Mouse (Mus musculus) olfactory bulb, adult 2 months (tissue): ENCODE data around the gene Kalrn. TPM values are rescaled to one million over a fixed set of nuclear protein-coding genes. Genes with fewer than 3 reads are reported as not detected.

Experiments
- H3K27ac ChIP-seq: fragments of 200-500 bp; 2 replicates; pipeline ENCODE4 v1.5.1; 2012; ENCODE audit warnings: low read depth, low read length; ENCODE audit not compliant: insufficient read depth
- H3K4me1 ChIP-seq: fragments of 200-500 bp; 2 replicates; pipeline ENCODE4 v1.6.1; 2012; ENCODE audit warnings: low read length; ENCODE audit not compliant: control insufficient read depth, insufficient read depth
- H3K4me3 ChIP-seq: fragments of 200-500 bp; 2 replicates; pipeline ENCODE4 v1.5.1; 2012; ENCODE audit warnings: mild to moderate bottlenecking, low read depth, low read length, moderate library complexity; ENCODE audit not compliant: insufficient read depth
- CTCF ChIP-seq: fragments of 200-500 bp; IDR thresholded peaks from 2 replicates; pipeline ENCODE4 v1.5.1; 2012; ENCODE audit warnings: low read depth, mild to moderate bottlenecking, low read length, moderate library complexity; ENCODE audit not compliant: insufficient read depth
- POLR2A ChIP-seq: fragments of 200-500 bp; IDR thresholded peaks from 2 replicates; pipeline ENCODE4 v1.6.1; 2012; ENCODE audit warnings: mild to moderate bottlenecking, low read depth, low read length, moderate library complexity; ENCODE audit not compliant: insufficient read depth
- WGBS: fragments of 180-500 bp; shearing (Covaris S2); methylation state at CpG from one replicate; pipeline ENCODE4 v1.1.7; 2018; 5-methylcytosine and 5-hydroxymethylcytosine counted together
- polyA plus RNA-seq: library from polyadenylated mRNA; stranded (reverse); fragments of >200 nt; gene quantifications from 2 replicates; pipeline ENCODE4 v1.2.4, GENCODE M21; 2012; ENCODE audit warnings: low replicate concordance; ENCODE audit not compliant: missing spikeins, insufficient read depth, insufficient read length

Gene Kalrn
- polyA plus RNA-seq, 1 experiment = 153 TPM

DNA sequence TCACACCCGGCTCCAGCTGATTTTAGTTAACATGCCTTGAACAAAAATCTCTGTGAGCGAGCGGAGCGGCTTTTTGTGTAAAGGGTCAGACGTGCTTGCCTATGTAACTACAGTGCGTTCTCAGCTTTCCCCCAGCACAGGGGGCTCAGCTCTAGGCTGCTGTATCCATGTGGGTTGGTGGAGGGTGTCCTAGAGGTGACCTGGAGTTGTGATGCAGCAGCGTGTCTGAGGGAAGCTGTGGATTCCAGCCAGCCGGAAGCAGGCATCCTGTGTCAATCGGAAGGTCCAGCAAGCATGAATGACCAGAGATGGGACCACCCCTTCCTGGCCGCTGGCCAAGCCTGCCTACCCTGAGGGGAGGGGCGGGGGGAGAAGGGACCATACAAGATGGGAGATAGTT is 631.0 kb downstream of the Kalrn start:
- TF ChIP-seq CTCF = no peak
- TF ChIP-seq POLR2A = no peak
- no peak overlapping the region for H3K27ac ChIP-seq
- WGBS = 73% methylated on average over 11 of the region's 11 CpGs
- H3K4me1 ChIP-seq = peaks cover 12% of the 10 kb centered on the region
- no peak overlapping the region for H3K4me3 ChIP-seq

DNA sequence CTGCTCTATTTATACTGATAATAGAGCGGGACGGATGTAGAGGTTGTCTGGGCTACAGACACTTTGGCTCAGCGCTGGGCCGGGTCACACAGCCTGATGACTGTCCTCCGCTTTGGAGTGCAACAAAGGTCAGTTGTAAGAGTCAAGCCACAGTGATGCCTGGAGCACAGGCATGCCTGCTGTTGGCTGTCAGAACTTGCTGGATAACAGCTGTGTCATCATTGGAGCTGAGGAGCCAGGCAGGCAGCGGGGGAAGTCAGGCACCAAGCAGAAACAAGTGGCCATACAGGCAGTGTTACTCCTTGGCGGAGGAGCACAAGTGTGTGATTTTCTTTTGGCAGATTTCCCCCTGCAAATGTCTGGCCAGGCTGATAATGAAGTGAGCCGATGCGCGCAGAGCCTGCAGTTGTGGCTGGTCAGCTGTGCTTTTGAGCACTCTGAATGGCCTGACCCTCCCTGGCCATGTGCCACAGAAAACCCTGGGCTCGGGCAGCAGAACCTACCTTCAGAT is 632.0 kb downstream of the Kalrn start:
- Histone ChIP-seq H3K4me1 (peaks cover 12% of the 10 kb centered on the region), H3K27ac (no peak overlapping the region), H3K4me3 (no peak overlapping the region)
- no peak for TF ChIP-seq POLR2A
- no peak for TF ChIP-seq CTCF
- WGBS = 34% methylated on average over 11 of the region's 11 CpGs

DNA sequence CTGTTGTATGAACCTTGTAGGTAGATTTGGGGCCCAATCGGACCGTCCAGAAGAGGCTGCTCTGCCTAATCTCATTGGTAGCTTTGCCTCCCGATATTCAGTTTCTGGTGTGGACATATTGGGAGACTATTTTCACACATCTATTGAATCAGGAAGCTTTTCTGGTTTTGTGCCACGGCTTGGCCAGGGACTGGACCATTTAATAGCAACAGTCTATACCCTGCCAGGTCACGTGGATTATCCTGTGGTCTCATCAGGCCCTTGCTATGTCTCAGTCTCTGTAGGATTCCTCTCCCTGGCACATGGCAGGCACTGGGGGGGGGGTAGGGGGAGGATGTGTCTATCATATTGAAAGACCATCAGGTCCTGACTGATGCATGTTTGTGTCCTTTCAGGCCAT is 633.2 kb downstream of the Kalrn start:
- Histone ChIP-seq H3K27ac (no peak overlapping the region), H3K4me3 (no peak overlapping the region), H3K4me1 (peaks cover 12% of the 10 kb centered on the region)
- 85% methylated on average over 5 of the region's 5 CpGs for WGBS
- TF ChIP-seq CTCF (no peak), POLR2A (no peak)

- TF ChIP-seq CTCF (no peak), POLR2A (no peak)
- WGBS = 91% methylated on average over 9 of the region's 9 CpGs
- Histone ChIP-seq H3K4me3 (no peak overlapping the region), H3K4me1 (peaks cover 12% of the 10 kb centered on the region), H3K27ac (no peak overlapping the region)
Measured at GRCm38 (mm10) chr16:33939636-33940035, 633.7 kb downstream of the Kalrn start.

GRCm38 (mm10) chr16:33939133-33939531 is 634.2 kb downstream of the Kalrn start:
- Histone ChIP-seq H3K27ac (no peak overlapping the region), H3K4me3 (no peak overlapping the region), H3K4me1 (peaks cover 16% of the 10 kb centered on the region)
- no peak for TF ChIP-seq CTCF
- TF ChIP-seq POLR2A = no peak
- 84% methylated on average over 2 of the region's 2 CpGs for WGBS

DNA sequence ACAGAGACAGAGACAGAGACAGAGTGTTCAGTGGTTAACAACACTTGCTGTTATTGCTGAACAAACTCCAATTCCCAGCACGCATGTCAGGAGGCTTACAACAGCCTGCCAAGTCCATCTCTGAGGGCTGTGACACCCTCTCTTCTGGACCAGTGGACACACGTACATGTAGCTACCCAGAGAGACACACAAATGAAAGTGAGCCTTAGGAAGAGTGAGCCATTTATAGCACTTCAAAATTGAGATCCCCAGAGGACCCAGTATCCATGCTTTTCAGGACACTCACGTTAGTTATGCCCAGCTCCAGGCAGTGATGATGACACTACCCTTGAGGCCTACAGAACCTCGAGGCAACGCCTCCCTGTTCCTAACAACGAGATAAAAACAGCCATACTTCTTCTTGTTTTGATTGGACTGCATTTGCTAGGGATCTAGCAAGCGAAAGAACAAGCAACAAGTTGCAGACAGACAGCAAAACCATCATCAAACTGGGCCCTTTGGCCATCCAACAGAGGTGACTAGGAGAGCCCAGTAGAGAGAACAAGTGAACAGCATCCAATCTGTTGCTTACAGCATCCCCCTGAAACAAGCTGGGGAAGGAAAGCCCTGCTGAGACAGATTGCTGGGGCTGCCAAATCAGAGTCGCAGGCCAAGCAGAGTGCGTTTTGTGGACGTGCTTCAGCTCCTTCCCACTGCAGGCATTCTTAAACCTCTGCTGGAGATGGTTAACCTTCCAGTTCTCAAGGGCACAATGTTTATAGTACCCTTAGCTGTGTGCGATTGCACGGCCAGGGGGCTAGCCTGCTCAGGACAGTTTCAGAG is 634.8 kb downstream of the Kalrn start:
- 69% methylated on average over 12 of the region's 12 CpGs for WGBS
- Histone ChIP-seq H3K27ac (no peak overlapping the region), H3K4me1 (peaks cover 16% of the 10 kb centered on the region), H3K4me3 (no peak overlapping the region)
- TF ChIP-seq CTCF (no peak), POLR2A (no peak)

- H3K4me3 ChIP-seq = no peak overlapping the region
- WGBS = 59% methylated on average over 8 of the region's 8 CpGs
- TF ChIP-seq CTCF = no peak
- no peak for TF ChIP-seq POLR2A
- H3K4me1 ChIP-seq = peaks cover 16% of the 10 kb centered on the region
- H3K27ac ChIP-seq = no peak overlapping the region
Measured at GRCm38 (mm10) chr16:33937567-33937966, 635.8 kb downstream of the Kalrn start.

DNA sequence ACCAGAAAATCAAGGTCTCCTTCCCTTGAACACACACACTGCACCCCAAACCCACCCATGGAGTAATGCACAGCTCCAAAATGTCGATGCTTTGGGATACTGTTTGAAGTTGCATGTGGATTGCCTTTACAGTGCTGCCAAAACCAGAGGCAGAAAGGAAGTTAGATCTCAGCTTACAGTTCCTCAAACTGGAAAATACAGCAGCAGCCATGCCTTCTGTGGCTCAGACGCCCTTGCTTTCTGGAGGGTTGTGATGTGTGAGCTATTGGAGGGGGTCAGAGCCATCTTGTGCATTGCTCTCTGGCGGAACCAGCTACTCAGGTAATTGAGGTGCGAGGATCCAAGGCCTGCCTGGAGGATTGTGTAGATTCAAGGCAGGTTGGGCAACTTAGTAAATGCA is 636.4 kb downstream of the Kalrn start:
- TF ChIP-seq CTCF = no peak
- no peak for TF ChIP-seq POLR2A
- Histone ChIP-seq H3K27ac (no peak overlapping the region), H3K4me1 (peaks cover 16% of the 10 kb centered on the region), H3K4me3 (no peak overlapping the region)
- 88% methylated on average over 4 of the region's 4 CpGs for WGBS

- TF ChIP-seq CTCF (no peak), POLR2A (no peak)
- H3K4me1 ChIP-seq = peaks cover 7% of the 10 kb centered on the region; the same call in 1 of the 2 replicates
- H3K27ac ChIP-seq = no peak overlapping the region
- WGBS = 94% methylated on average over 6 of the region's 6 CpGs
- H3K4me3 ChIP-seq = no peak overlapping the region
Measured at GRCm38 (mm10) chr16:33935407-33935785, 637.9 kb downstream of the Kalrn start.
